Mouse (Mus musculus) cerebellum, adult 9-10 months (tissue): Measurements from ENCODE around the gene Olfr655.
A peak's percentile ranks its signal among the peaks of the same experiment; 100 is the strongest.

Experiments used
- DNase-seq: peaks from one replicate; pipeline ENCODE4 v3.0.0; 2022

The Olfr655 gene

GRCm38 (mm10) chr7:104601679-104602078 is at the start of gene Olfr655:
Gene Olfr655 (minus strand): TSS chr7:104601779.
- no peak for DNase-seq

- peak; percentile 2 for DNase-seq
Observed at GRCm38 (mm10) chr7:104646841-104647482, 45.4 kb upstream of the Olfr655 start, which contains the start of gene Olfr658. Gene Olfr658 (minus strand): TSS chr7:104647305.

GRCm38 (mm10) chr7:104624494-104624893 is 22.9 kb upstream of the Olfr655 start, which contains the start of gene Olfr657:
Gene Olfr657 (plus strand): TSS chr7:104624794.
- no peak for DNase-seq

- no peak for DNase-seq
Observed at GRCm38 (mm10) chr7:104613655-104614054, 12.1 kb upstream of the Olfr655 start, which contains the start of gene Olfr656. Gene Olfr656 (plus strand): TSS chr7:104613955.

GRCm38 (mm10) chr7:104604727-104605126 is 3.1 kb upstream of the Olfr655 start:
- DNase-seq, result no peak

- no peak for DNase-seq
Observed at GRCm38 (mm10) chr7:104603173-104603572, 1.6 kb upstream of the Olfr655 start.

- DNase-seq, result no peak
Observed at GRCm38 (mm10) chr7:104588274-104588673, 13.3 kb downstream of the Olfr655 start.

- no peak for DNase-seq
Observed at GRCm38 (mm10) chr7:104586725-104587124, 14.9 kb downstream of the Olfr655 start, which contains the start of gene Olfr654. Gene Olfr654 (plus strand): TSS chr7:104587025.

- DNase-seq, result no peak
Observed at GRCm38 (mm10) chr7:104581429-104581828, 20.1 kb downstream of the Olfr655 start.

GRCm38 (mm10) chr7:104580846-104581245 is 20.7 kb downstream of the Olfr655 start:
- no peak for DNase-seq

- DNase-seq, result no peak
Observed at GRCm38 (mm10) chr7:104577014-104577413, 24.6 kb downstream of the Olfr655 start, which contains the start of gene Olfr653. Gene Olfr653 (plus strand): TSS chr7:104577314.

- no peak for DNase-seq
Observed at GRCm38 (mm10) chr7:104560601-104561000, 41.0 kb downstream of the Olfr655 start, which contains the start of gene Olfr652. Gene Olfr652 (plus strand): TSS chr7:104560901.

GRCm38 (mm10) chr7:104552700-104553099 is 48.9 kb downstream of the Olfr655 start:
- no peak for DNase-seq

- DNase-seq, result no peak
Observed at GRCm38 (mm10) chr7:104549833-104550232, 51.7 kb downstream of the Olfr655 start, which contains the start of gene Olfr651. Gene Olfr651 (plus strand): TSS chr7:104550133.
